Mouse (Mus musculus): ENCODE data around the gene Flot2.

Gene Flot2

GRCm38 (mm10) chr11:78104501-78104900 lies 66.8 kb downstream of the Flot2 start:
- no peak for DNase-seq

Measured in thymus, adult 18-20 months (tissue).